Mouse (Mus musculus) embryonic stem cell, embryonic (primary cell): ENCODE data around the gene Herc6.

Source experiments
- CTCF ChIA-PET, 4 experiments: fragments of 300-600 bp in 2 of 4; fragments of 350-600 bp in 2 of 4; sonication (Branson Sonifier 250); formaldehyde crosslinking; loops; one replicate each; lab custom pipeline; 2022; ENCODE audit warnings: inconsistent platforms in 2 of 4; lab: Charles Lee
- POLR2A ChIA-PET, 4 experiments: fragments of 300-600 bp in 2 of 4; fragments of 350-600 bp in 2 of 4; sonication (Branson Sonifier 250); formaldehyde crosslinking; loops; one replicate each; lab custom pipeline; 2022; ENCODE audit warnings: antibody characterized with exemption in 4 of 4, inconsistent platforms in 1 of 4; lab: Charles Lee

The Herc6 gene

GRCm38 (mm10) chr6:57567630-57568029 lies 13.2 kb upstream of the Herc6 start:
- CTCF ChIA-PET, result no interaction called here

DNA sequence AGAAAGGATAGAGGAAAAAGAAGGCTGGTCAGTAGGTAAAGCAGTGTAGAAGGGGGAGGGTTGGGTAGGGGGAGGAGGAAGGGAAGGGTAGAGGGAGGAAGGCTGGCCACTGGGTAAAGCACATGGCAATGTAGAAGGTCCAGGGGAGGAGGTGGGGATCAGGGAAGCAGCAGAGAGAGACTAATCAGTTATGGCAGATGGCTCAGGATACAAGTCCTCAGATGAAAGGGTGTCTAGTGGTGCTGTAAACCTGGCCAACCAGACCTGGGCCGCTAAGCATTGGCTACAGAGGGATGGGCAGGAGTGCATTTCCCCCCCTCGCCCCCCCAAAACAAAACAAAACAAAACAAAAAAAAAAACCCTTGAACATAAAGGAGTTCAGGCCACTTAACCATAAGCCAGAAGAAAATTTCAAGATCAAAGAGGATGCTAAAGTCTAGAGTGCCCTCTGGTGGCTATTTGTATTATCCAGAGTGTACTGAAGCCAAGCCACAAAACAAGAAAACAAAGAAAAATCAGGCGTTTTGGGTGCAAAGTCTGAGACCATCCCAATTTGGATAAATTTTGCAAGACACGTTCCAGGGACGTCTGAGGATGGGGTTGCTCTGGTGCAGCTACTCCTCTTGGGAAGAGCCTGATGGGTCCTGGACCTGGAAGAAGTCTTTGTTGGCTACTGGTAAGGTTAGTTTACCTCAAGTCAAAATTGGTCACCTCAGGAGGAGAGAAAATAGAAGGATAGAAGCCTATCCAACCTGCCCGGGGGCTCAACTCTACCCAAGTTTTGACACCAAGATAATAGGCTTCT lies 10.4 kb upstream of the Herc6 start:
- CTCF ChIA-PET, result interaction anchor here in 3 of 4 experiments (0.6 to 1.5 kb wide), 3 partner anchors 11 to 761 kb away, joined by 3 to 4 read pairs (median 3); partner anchors contain the start of gene Herc6 (in 1 of the 3)
- POLR2A ChIA-PET, result no interaction called here

More at GRCm38 (mm10) chr6:57567630-57568029, 13.2 kb upstream of the Herc6 start:
- POLR2A ChIA-PET, result no interaction called here

GRCm38 (mm10) chr6:57571587-57571986 lies 9.2 kb upstream of the Herc6 start:
- ChIA-PET POLR2A (no interaction called here), CTCF (interaction anchor here in 2 of 4 experiments (1.2 to 1.5 kb wide), 2 partner anchors 9 to 762 kb away, joined by 3 to 4 read pairs; partner anchors contain the start of gene Herc6 (in 1 of the 2))

- CTCF ChIA-PET, result interaction anchor here in 2 of 4 experiments (0.7 to 0.9 kb wide), 2 partner anchors 11 to 200 kb away, joined by 3 to 11 read pairs; no protein-coding TSS in a partner anchor
- POLR2A ChIA-PET, result interaction anchor here in 2 of 4 experiments (0.6 to 0.9 kb wide), 2 partner anchors 746 to 769 kb away, joined by 3 to 4 read pairs; no protein-coding TSS in a partner anchor
Observed at GRCm38 (mm10) chr6:57581595-57581994, 795 bp downstream of the Herc6 start.

DNA sequence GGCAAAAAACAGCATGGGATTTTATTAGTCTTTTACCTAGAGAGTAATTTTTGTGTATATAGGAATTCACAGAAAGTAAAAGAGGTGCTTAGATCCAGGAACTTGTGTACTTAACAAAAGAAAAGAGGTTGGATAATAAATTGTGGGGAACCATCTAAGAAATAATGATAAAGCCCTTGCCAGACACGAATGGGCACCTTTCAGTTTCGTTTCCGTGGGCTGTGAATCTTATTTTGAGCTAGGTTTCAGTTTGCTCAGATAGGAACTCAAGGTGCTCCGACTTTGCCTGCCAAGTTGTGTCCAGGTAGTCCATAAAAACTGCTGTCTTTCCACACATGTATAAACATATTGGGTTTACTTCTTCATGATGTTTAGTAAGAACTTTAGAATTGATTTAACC lies 1.6 kb downstream of the Herc6 start:
- CTCF ChIA-PET, result no interaction called here
- POLR2A ChIA-PET, result interaction anchor here in 1 of 4 experiments (0.7 kb wide), 1 partner anchor 298 kb away, joined by 3 read pairs; no protein-coding TSS in a partner anchor

- ChIA-PET CTCF (no interaction called here), POLR2A (no interaction called here)
Observed at GRCm38 (mm10) chr6:57605546-57606307, 24.9 kb downstream of the Herc6 start.

- CTCF ChIA-PET, result no interaction called here
- POLR2A ChIA-PET, result no interaction called here
Observed at GRCm38 (mm10) chr6:57607999-57608398, 27.2 kb downstream of the Herc6 start.

- POLR2A ChIA-PET, result interaction anchor here in 1 of 4 experiments (0.7 kb wide), 1 partner anchor 164 kb away, joined by 3 read pairs; no protein-coding TSS in a partner anchor
- CTCF ChIA-PET, result interaction anchor here in 3 of 4 experiments (0.6 to 1.2 kb wide), 6 partner anchors 11 to 1694 kb away, joined by 3 to 5 read pairs (median 4); no protein-coding TSS in a partner anchor
Observed at GRCm38 (mm10) chr6:57609631-57610030, 28.8 kb downstream of the Herc6 start.

DNA sequence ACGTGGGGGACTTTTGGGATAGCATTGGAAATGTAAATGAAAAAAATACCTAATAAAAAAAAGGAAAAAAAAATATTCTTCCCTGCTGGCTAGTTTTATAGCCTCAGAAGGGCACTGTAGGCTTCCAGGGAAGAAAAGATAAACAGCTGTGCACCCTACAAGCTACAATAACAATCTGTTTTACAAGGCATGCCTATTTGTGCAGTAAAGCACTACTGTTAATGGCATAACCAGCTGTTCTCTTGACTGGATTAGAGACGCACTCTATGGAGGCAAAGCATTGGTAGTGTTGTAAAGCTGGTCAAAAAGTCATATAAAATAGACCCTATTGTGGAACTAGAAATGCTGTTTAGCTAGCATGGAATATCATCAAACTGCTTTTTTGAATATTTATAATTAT lies 35.0 kb downstream of the Herc6 start:
- ChIA-PET CTCF (no interaction called here), POLR2A (no interaction called here)

GRCm38 (mm10) chr6:57639531-57639930 lies 58.7 kb downstream of the Herc6 start:
- CTCF ChIA-PET, result no interaction called here
- POLR2A ChIA-PET, result interaction anchor here in 1 of 4 experiments (1.4 kb wide), 1 partner anchor 52 kb away, joined by 4 read pairs; the partner anchor contains the start of gene Pyurf

DNA sequence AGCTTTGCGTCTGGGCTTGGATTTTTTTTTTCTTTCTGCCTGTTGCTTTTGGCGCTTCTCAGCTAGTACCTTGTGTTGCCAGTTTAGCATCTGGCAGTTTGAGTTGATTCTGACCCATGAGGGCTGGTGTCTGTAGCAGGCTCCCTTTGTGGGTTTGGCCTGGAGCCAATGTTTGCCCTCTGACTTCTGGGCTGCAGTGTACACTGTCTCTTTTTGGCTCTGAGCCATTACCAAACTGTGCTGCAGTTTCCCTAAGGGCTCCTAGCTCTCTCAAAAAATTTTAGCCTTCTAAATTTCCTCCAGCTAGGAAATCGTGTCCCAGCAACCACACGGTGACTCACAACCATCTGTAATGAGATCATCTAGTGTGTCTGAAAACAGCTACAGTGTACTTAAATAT lies 61.0 kb downstream of the Herc6 start:
- POLR2A ChIA-PET, result interaction anchor here in 1 of 4 experiments (0.7 kb wide), 1 partner anchor 874 kb away, joined by 4 read pairs; no protein-coding TSS in a partner anchor
- CTCF ChIA-PET, result no interaction called here

DNA sequence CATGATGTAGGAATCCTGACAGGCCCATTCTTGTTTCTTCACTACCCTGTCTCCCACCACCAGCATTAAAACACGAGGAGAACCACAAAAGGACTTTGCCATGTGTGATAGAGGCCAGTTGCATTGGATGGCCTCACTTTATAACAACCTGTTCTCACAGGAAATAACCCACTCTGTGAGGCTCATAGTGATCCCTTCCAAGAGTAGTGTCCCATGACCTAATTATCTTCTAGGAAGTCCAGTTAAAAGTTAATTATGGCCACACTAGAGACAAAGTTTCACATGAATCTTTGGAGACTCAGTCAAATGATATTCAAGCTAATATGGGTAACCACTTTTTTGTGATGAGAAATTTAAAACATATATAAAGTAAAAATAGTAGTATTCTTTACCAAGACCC lies 66.5 kb downstream of the Herc6 start:
- POLR2A ChIA-PET, result no interaction called here
- CTCF ChIA-PET, result no interaction called here

DNA sequence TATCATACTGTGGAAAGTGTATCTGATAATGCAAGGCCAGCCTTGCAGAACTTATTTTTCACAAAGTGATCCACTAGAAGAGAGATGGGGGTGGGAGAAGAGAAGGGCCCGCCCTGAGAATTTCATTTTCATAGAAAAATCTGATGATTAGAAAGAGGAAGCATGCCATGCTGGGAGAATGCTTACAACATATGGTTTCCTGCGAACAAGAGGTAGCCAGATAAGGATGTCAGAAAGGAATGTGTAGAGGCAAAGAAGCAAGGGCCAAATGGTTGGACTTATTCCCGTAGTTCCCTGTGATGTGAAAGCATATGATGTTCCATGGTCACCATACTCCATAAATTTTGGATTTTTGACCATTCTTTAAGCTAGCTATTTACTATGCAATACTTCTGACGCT lies 80.5 kb downstream of the Herc6 start:
- ChIA-PET POLR2A (no interaction called here), CTCF (no interaction called here)

GRCm38 (mm10) chr6:57684156-57684555 lies 103.4 kb downstream of the Herc6 start:
- ChIA-PET CTCF (no interaction called here), POLR2A (no interaction called here)

- ChIA-PET CTCF (interaction anchor here in 2 of 4 experiments (0.6 to 0.9 kb wide), 3 partner anchors 11 to 286 kb away, joined by 4 to 10 read pairs (median 6); partner anchors contain the start of gene Lancl2 (in 1 of the 2)), POLR2A (interaction anchor here (0.6 to 2.6 kb wide), 18 partner anchors 8 to 976 kb away, joined by 3 to 51 read pairs (median 4); partner anchors contain the start of genes Lancl2 (in 4 of the 4) and Vopp1 (in 1 of the 4))
Observed at GRCm38 (mm10) chr6:57691467-57692261, 110.9 kb downstream of the Herc6 start, which contains the start of gene Pyurf. Gene Pyurf, minus strand, starts transcription at chr6:57692078.

GRCm38 (mm10) chr6:57693116-57693515 lies 112.3 kb downstream of the Herc6 start:
- ChIA-PET POLR2A (interaction anchor here in 3 of 4 experiments (1.9 to 2.6 kb wide), 3 partner anchors 9 to 10 kb away, joined by 6 to 51 read pairs (median 21); partner anchors contain the start of gene Lancl2 (in 3 of the 3)), CTCF (no interaction called here)

GRCm38 (mm10) chr6:57701686-57702085 lies 120.9 kb downstream of the Herc6 start:
- ChIA-PET POLR2A (interaction anchor here in 3 of 4 experiments (1.0 to 2.8 kb wide), 5 partner anchors 9 to 938 kb away, joined by 3 to 51 read pairs (median 20); partner anchors contain the start of gene Pyurf (in 3 of the 3)), CTCF (no interaction called here)

- ChIA-PET CTCF (interaction anchor here in 1 of 4 experiments (1.8 kb wide), 1 partner anchor 11 kb away, joined by 4 read pairs; the partner anchor contains the start of gene Pyurf), POLR2A (interaction anchor here (0.6 to 2.8 kb wide), 13 partner anchors 10 to 1130 kb away, joined by 3 to 51 read pairs (median 3); partner anchors contain the start of genes Pyurf (in 4 of the 4), Fkbp9 (in 1 of the 4), Ppm1k (in 1 of the 4) and Vopp1 (in 1 of the 4))
Observed at GRCm38 (mm10) chr6:57702376-57702742, 121.6 kb downstream of the Herc6 start, which contains the start of gene Lancl2. Gene Lancl2, plus strand, starts transcription at chr6:57702540.
